Mouse (Mus musculus): Measurements from ENCODE around the gene Myo15.

DNA sequence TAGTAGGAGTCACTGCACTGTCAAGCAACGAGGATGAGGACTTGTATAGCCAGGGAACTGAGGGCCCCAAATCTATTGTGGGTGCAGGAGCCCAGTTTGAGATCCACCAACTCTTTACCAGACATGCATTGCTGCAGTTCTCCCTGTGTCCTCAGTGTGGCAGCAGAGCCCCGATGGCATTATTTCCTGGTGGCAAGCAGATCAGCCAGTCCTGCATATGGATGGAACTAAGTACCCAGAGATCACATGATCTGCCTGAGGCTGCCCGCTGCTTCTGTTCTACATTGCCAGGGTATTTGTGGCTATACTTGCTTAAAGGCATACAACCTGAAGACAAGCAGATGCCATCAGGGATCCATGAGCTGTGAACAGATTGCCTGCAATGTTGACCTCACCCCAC lies 90.2 kb downstream of the Myo15 start:
- no peak for TF ChIP-seq POLR2A (IDR thresholded peaks at IDR 0.05; ENCODE audit: insufficient read depth, low read depth, low read length)
- peak; percentile 66; the same call in 1 of the 2 replicates for TF ChIP-seq CTCF (IDR thresholded peaks at IDR 0.05; ENCODE audit: insufficient read depth, low read depth, low read length)
